8 mouse cellular contexts compared by ENCODE assay signal in genomic region chr5:109557321-109558122, GRCm38 (mm10). TPM values are rescaled to one million over a fixed set of nuclear protein-coding genes. Genes with fewer than 3 reads are reported as not detected.
DNase-seq lines count a peak whose midpoint lies in the region; ATAC-seq and TF ChIP-seq lines count a peak whose summit lies in the region.

No protein-coding gene starts in this region.

- H3K36me3 ChIP-seq in heart, embryonic 11.5 days (ENCODE audit: control insufficient read depth, insufficient read depth, low read length) = peaks cover 13% of the 10 kb centered on the region
- H3K36me3 ChIP-seq in kidney, embryonic 15.5 days = peaks cover 25% of the 10 kb centered on the region
- H3K36me3 ChIP-seq in limb, embryonic 15.5 days = peaks cover 22% of the 10 kb centered on the region
- H3K36me3 ChIP-seq in midbrain, postnatal 0 days (ENCODE audit: insufficient read depth, low read length) = no peaks in the 10 kb centered on the region
- peaks cover 9% of the 10 kb centered on the region for H3K36me3 ChIP-seq in splenic B cell, adult 2 months (ENCODE audit: control insufficient read depth, insufficient read depth, low read length, poor library complexity, severe bottlenecking)

- H3K4me3 ChIP-seq in embryonic fibroblast, embryonic 13.5 days (ENCODE audit: insufficient read depth, low read length) = peak overlapping the region; percentile 63
- peak overlapping the region; percentile 66 for H3K4me3 ChIP-seq in heart, embryonic 11.5 days (ENCODE audit: low read depth, low read length)
- peak overlapping the region; percentile 79 for H3K4me3 ChIP-seq in kidney, embryonic 15.5 days (replicated peaks)
- H3K4me3 ChIP-seq in limb, embryonic 15.5 days = peak overlapping the region; percentile 82
- peak overlapping the region; percentile 58 for H3K4me3 ChIP-seq in midbrain, postnatal 0 days (ENCODE audit: low read depth, low read length)

- H3K4me2 ChIP-seq in heart, embryonic 11.5 days = peak overlapping the region; percentile 68
- peak overlapping the region; percentile 69 for H3K4me2 ChIP-seq in kidney, embryonic 15.5 days
- peak overlapping the region; percentile 53 for H3K4me2 ChIP-seq in limb, embryonic 15.5 days
- peak overlapping the region; percentile 51 for H3K4me2 ChIP-seq in midbrain, postnatal 0 days (ENCODE audit: low read depth, low read length, poor library complexity, severe bottlenecking)

- H3K27me3 ChIP-seq in heart, embryonic 11.5 days (ENCODE audit: control insufficient read depth, insufficient read depth, low read length) = no peaks in the 10 kb centered on the region
- no peaks in the 10 kb centered on the region for H3K27me3 ChIP-seq in kidney, embryonic 15.5 days
- no peaks in the 10 kb centered on the region for H3K27me3 ChIP-seq in limb, embryonic 15.5 days
- no peaks in the 10 kb centered on the region for H3K27me3 ChIP-seq in midbrain, postnatal 0 days (ENCODE audit: insufficient read depth, low read length)
- no peaks in the 10 kb centered on the region for H3K27me3 ChIP-seq in splenic B cell, adult 2 months (ENCODE audit: control insufficient read depth, insufficient read depth, low read length, poor library complexity, severe bottlenecking)

- no peak for TF ChIP-seq CTCF in embryonic fibroblast, embryonic 13.5 days (IDR thresholded peaks at IDR 0.05; ENCODE audit: borderline replicate concordance, insufficient read depth, low read length)
- TF ChIP-seq CTCF in midbrain, postnatal 0 days (IDR thresholded peaks at IDR 0.05) = no peak

- peak; percentile 64 for ATAC-seq in heart, embryonic 11.5 days (replicated peaks; ENCODE audit: insufficient number of reproducible peaks, low FRiP score, low TSS enrichment)
- ATAC-seq in kidney, embryonic 15.5 days (replicated peaks; ENCODE audit: low FRiP score) = peak; percentile 84
- ATAC-seq in limb, embryonic 15.5 days (ENCODE audit: insufficient number of reproducible peaks, low FRiP score, low TSS enrichment, low read depth) = peak; percentile 81
- peak; percentile 78 for ATAC-seq in midbrain, postnatal 0 days (ENCODE audit: low FRiP score)

- peak overlapping the region; percentile 93 for H3K27ac ChIP-seq in embryonic fibroblast, embryonic 13.5 days (ENCODE audit: insufficient read depth, low read length)
- H3K27ac ChIP-seq in heart, embryonic 11.5 days (ENCODE audit: low read depth, low read length) = peak overlapping the region; percentile 89
- H3K27ac ChIP-seq in kidney, embryonic 15.5 days = peak overlapping the region; percentile 98
- H3K27ac ChIP-seq in limb, embryonic 15.5 days = peak overlapping the region; percentile 98
- H3K27ac ChIP-seq in midbrain, postnatal 0 days (ENCODE audit: low read depth, low read length) = peak overlapping the region; percentile 95

- H3K4me1 ChIP-seq in embryonic fibroblast, embryonic 13.5 days (ENCODE audit: control insufficient read depth, insufficient read depth, low read length) = no peaks in the 10 kb centered on the region
- no peaks in the 10 kb centered on the region for H3K4me1 ChIP-seq in heart, embryonic 11.5 days (ENCODE audit: control insufficient read depth, insufficient read depth, low read length)
- no peaks in the 10 kb centered on the region for H3K4me1 ChIP-seq in kidney, embryonic 15.5 days
- peaks cover 3% of the 10 kb centered on the region; the same call in 1 of the 2 replicates for H3K4me1 ChIP-seq in limb, embryonic 15.5 days
- H3K4me1 ChIP-seq in midbrain, postnatal 0 days (ENCODE audit: insufficient read depth, low read length) = no peaks in the 10 kb centered on the region

- peaks cover 26% of the 10 kb centered on the region for H3K9me3 ChIP-seq in heart, embryonic 11.5 days (replicated peaks; ENCODE audit: control insufficient read depth, low read length)
- H3K9me3 ChIP-seq in kidney, embryonic 15.5 days (replicated peaks) = peaks cover 38% of the 10 kb centered on the region
- H3K9me3 ChIP-seq in limb, embryonic 15.5 days = peaks cover 26% of the 10 kb centered on the region
- peaks cover 26% of the 10 kb centered on the region for H3K9me3 ChIP-seq in midbrain, postnatal 0 days (ENCODE audit: low read length)

- 1% methylated on average over 35 of the region's 35 CpGs for WGBS in heart, embryonic 11.5 days (ENCODE audit: insufficient replicate concordance)
- WGBS in kidney, embryonic 15.5 days = under 1% methylated on average over 35 of the region's 35 CpGs
- under 1% methylated on average over 35 of the region's 35 CpGs for WGBS in limb, embryonic 15.5 days
- WGBS in midbrain, postnatal 0 days = 2% methylated on average over 35 of the region's 35 CpGs

- H3K9ac ChIP-seq in heart, embryonic 11.5 days (ENCODE audit: low read depth, low read length) = peak overlapping the region; percentile 60
- H3K9ac ChIP-seq in kidney, embryonic 15.5 days = peak overlapping the region; percentile 21; the same call in 1 of the 2 replicates
- H3K9ac ChIP-seq in limb, embryonic 15.5 days = peak overlapping the region; percentile 29; the same call in 1 of the 2 replicates
- peak overlapping the region; percentile 72 for H3K9ac ChIP-seq in midbrain, postnatal 0 days (replicated peaks; ENCODE audit: low read length, poor library complexity, severe bottlenecking)

- peak; percentile 94 to 96 for DNase-seq in B cell, adult 2 months
- DNase-seq in brain, adult 2 months (ENCODE audit: low read depth, low spot score) = peak; percentile 100
- peak; percentile 99 for DNase-seq in midbrain, postnatal 0 days (ENCODE audit: low spot score)
- peak; percentile 92 for DNase-seq in splenic B cell, adult 2 months (ENCODE audit: low read depth, low spot score)

- TF ChIP-seq POLR2A in embryonic fibroblast, embryonic 13.5 days (IDR thresholded peaks at IDR 0.05; ENCODE audit: low read depth, low read length) = peak; percentile 18

RNA-seq across cellular contexts. Expression of gene Crlf2, which starts 1.3 kb away (rescaled TPM):
- polyA plus RNA-seq in embryonic fibroblast, embryonic 13.5 days (2011; ENCODE audit: insufficient read length, low read depth, missing spikeins) = 16.2 and 16.7 TPM in 2 replicates
- 5.4 and 5.8 TPM in 2 replicates for polyA plus RNA-seq in heart, embryonic 11.5 days (2014; fragmentation: Nextera tagmentation; extraction: Ambion mirVana)
- 13.6 and 14.1 TPM in 2 replicates for polyA plus RNA-seq in kidney, embryonic 15.5 days (2015; fragmentation: Nextera tagmentation; extraction: Ambion mirVana)
- 13.9 and 16.6 TPM in 2 replicates for polyA plus RNA-seq in limb, embryonic 15.5 days (2015; fragmentation: Nextera tagmentation; extraction: Ambion mirVana)
- total RNA-seq in midbrain, postnatal 0 days (2014; rRNA removed) = 23.4 and 44.4 TPM in 2 replicates
- 29.2 and 30.9 TPM in 2 replicates for polyA plus RNA-seq in midbrain, postnatal 0 days (2015; fragmentation: Nextera tagmentation; extraction: Ambion mirVana)

Comparison
In these comparisons a context has a peak if more than half of its experiments do, and no peak if none do; other contexts are left out.
1. Peak in every context shown above with its lines: DNase-seq, ATAC-seq, H3K4me3 ChIP-seq and H3K27ac ChIP-seq.
2. H3K9ac ChIP-seq: peak in every context shown above with its lines; median percentile 72 in midbrain, postnatal 0 days; 60 in heart, embryonic 11.5 days; 29 in limb, embryonic 15.5 days; 21 in kidney, embryonic 15.5 days.